Mouse (Mus musculus): Measurements from ENCODE around the gene Tnfsfm13.
A peak's percentile ranks its signal among the peaks of the same experiment; 100 is the strongest.

The Tnfsfm13 gene

DNA sequence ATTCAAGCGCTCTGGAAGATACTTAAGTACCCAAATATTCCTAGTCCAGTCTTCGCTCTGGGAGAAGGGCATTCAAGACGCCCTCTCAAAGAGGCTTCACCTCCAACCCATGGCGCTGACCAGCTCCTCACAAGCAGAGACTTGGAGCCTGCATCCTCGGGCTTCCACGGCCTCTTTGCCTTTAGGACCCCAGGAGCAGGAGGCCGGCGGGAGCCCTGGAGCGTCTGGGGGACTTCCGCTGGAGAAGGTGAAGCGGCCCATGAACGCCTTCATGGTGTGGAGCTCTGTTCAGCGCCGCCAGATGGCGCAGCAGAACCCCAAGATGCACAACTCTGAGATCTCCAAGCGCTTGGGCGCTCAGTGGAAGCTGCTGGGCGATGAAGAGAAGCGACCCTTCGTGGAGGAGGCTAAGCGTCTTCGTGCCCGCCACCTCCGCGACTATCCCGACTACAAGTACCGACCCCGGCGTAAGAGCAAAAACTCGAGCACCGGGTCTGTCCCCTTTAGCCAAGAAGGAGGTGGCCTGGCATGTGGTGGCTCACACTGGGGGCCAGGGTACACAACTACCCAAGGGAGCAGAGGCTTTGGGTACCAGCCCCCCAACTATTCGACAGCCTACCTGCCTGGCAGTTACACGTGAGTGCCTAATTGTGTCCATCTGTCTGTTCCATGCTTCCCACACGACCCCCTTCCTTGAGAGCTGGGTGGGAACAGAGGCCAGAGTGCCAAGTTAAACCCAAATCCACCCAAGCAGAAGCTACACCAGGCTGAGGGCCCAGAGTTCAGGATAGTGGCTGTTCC is 40.4 kb downstream of the Tnfsfm13 start, which contains the start of gene Sox15:
Gene Sox15, plus strand, starts transcription at position 51 of the 801 bp plus-strand sequence.
- DNase-seq (ENCODE audit: low read depth, low spot score) = peak; percentile 91

DNA sequence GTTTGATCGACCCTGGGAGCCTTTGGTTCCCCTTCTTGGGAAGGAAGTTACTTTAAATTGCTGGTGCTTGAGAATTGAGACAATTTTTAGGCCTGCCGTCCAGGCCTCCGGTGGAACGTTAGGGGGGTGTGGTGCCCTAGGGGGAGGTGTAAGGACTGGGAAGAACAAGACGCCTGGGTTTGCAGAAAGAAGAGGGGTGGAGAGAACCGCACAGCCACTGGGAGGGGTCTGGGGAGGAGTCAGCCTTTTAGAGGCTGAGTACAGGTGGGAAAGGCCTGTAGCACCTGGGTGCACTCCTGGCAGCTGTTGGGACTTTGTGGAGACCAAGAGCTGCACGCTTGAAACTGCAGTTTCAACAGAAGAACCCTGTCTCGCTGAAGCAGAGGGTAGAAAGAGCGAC is 41.1 kb downstream of the Tnfsfm13 start:
- DNase-seq (ENCODE audit: low read depth, low spot score) = peak; percentile 92

DNA sequence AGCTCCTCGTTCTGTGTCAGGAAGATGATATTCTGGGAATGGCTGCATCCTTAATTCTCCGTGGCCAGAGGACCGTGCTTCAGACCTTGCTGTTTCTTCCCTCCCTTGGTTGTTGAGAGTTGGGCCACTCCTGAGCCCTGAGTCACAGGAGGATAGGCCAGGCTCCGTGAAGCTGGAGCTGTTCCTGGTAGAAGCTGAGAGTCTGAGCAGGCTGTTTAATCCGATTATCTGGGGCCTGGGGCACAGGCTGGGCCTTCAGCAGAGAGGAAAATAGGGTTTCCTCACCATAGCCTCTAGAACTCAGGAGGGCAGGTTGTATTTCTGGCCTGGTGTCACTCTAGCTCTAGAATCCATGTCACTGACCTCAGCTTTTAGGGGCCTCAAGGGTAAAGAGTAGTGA is 42.5 kb downstream of the Tnfsfm13 start:
- DNase-seq (ENCODE audit: low read depth, low spot score) = no peak

DNA sequence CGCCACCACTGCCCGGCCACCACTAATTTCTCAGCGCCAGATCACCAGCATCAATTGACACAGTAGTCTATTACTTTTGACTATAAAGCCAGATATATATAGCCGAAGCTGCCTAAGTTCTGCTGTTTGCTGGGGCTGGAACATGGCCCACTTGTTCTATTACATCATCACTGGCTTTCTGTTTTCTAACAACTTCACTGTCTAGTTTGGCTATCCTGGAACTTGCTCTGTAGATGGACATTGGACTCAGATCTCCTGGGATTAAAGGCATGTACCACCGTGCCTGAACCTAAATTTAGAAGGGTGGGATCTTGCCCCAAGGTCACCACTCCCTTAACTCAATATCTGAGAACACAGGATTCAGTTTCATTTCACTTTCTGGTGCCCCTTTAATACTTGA is 50.0 kb downstream of the Tnfsfm13 start:
- DNase-seq (ENCODE audit: low read depth, low spot score) = no peak

DNA sequence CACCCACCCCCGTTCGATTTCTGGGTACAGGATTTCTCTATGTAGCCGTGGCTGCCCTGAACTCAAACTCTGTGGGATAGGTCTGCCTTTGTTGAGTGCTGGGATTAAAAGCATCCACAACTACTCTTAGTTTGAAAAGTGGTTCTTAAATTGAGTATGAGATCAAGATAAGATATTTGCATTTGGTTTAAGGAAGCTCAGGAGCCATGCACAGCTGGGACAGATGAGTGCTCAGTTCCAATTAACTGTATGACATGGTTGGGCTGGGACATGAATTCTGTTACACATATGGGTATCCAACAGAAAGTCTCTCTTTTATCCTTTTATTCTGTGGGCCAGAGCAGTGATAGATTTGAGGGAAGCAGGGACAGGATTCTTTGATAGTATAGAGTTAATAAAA is 60.4 kb downstream of the Tnfsfm13 start:
- no peak for DNase-seq (ENCODE audit: low read depth, low spot score)

DNA sequence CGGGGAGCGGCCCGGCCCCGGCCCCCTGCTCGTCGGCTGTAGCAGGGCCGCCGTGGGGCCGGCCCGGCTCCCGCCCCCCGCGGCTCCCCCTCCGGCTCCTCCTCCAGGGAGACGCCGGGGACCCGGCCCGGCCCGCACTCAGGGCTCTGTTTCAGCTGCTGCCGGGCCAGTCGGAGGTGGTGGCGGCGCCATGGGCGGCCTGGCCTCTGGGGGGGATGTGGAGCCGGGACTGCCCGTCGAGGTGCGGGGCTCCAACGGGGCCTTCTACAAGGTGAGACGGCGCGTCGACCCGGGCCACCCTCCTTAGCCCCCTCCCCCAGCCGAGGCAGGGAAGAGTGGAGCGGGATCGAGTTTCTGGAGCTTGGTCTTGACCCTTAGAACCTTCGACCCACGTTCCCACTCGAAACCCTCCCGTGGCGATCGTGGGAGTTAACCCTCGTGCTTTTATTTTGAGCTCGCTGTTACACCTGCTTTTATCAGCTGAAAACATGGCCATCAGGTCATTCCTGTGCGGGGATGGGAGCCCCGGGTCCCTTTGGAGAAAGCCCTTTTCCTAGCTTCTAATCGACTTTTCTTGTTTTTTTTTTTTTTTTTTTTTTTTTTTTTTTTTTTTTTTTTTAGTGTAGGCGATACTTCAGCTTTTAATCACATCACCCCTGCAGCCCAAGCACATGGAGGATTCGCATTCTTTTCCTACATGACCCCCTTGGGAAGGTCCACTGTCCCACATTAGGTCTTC is 62.6 kb downstream of the Tnfsfm13 start:
- peak; percentile 69 for DNase-seq (ENCODE audit: low read depth, low spot score)
